Mouse (Mus musculus): ENCODE data around the gene Aqp7. TPM values are rescaled to one million over a fixed set of nuclear protein-coding genes. Genes with fewer than 3 reads are reported as not detected.

The Aqp7 gene
- polyA plus RNA-seq, 1 experiment: 21.5 TPM

DNA sequence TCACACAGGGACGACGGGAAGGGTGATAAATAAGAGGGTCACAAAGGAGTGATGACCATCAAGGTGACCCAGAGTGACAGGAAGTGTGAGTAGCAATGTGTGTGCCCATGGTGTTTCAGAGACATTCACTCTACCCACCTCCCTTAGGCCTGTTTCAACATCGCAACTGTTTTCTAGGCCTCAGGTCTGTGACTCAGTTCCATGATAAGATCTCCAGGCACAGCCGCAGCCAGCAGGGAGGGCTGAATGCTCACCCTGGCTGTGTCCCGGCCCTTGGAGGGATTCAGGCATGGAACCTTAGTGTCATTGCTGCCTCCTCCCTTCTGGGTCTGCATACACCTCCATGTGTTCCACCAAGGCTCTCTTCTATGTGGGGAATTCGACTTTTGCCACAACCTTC is 30.8 kb upstream of the Aqp7 start:
- H3K4me1 ChIP-seq (ENCODE audit: control insufficient read depth, insufficient read depth, insufficient read length, low read length): no peaks in the 10 kb centered on the region
- H3K4me3 ChIP-seq (ENCODE audit: low read depth, low read length): no peak overlapping the region
- no peaks in the 10 kb centered on the region for H3K36me3 ChIP-seq (ENCODE audit: control insufficient read depth, insufficient read depth, low read length)
- no peaks in the 10 kb centered on the region for H3K27me3 ChIP-seq (ENCODE audit: control insufficient read depth, insufficient read depth, low read length)
- TF ChIP-seq CTCF (IDR thresholded peaks at IDR 0.05; ENCODE audit: extremely low read depth, insufficient read length, insufficient replicate concordance, low read depth, low read length) (no peak), POLR2A (IDR thresholded peaks at IDR 0.05; ENCODE audit: low read depth, low read length) (no peak)
- no peak overlapping the region for H3K27ac ChIP-seq (ENCODE audit: insufficient read depth, low read depth, low read length)
- 51% methylated on average over 6 of the region's 6 CpGs for WGBS

DNA sequence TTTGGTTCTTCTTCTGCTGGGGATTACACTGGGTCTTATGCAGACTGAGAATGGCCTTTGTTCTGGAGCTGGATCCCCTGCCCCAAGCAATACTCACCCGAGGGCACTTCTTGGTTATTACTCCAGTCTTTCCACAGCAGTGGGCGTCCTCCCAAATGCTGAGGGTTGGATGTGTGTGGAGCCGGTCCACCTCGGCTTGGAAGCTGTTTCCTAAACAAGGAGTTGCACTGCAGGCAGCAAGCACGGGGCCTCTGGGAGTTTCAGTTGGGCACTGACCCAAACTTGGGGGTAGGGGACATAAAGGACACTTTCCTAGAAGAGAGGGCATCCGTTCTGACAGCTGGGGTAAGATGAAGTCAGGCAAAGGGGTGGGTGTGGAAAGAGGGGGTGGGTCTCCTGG is 26.5 kb upstream of the Aqp7 start:
- Histone ChIP-seq H3K36me3 (ENCODE audit: control insufficient read depth, insufficient read depth, low read length) (no peaks in the 10 kb centered on the region), H3K27ac (ENCODE audit: insufficient read depth, low read depth, low read length) (no peak overlapping the region), H3K4me3 (ENCODE audit: low read depth, low read length) (no peak overlapping the region), H3K27me3 (ENCODE audit: control insufficient read depth, insufficient read depth, low read length) (no peaks in the 10 kb centered on the region), H3K4me1 (ENCODE audit: control insufficient read depth, insufficient read depth, insufficient read length, low read length) (no peaks in the 10 kb centered on the region)
- TF ChIP-seq POLR2A (IDR thresholded peaks at IDR 0.05; ENCODE audit: low read depth, low read length) (no peak), CTCF (IDR thresholded peaks at IDR 0.05; ENCODE audit: extremely low read depth, insufficient read length, insufficient replicate concordance, low read depth, low read length) (no peak)
- WGBS: 65% methylated on average over 6 of the region's 6 CpGs

DNA sequence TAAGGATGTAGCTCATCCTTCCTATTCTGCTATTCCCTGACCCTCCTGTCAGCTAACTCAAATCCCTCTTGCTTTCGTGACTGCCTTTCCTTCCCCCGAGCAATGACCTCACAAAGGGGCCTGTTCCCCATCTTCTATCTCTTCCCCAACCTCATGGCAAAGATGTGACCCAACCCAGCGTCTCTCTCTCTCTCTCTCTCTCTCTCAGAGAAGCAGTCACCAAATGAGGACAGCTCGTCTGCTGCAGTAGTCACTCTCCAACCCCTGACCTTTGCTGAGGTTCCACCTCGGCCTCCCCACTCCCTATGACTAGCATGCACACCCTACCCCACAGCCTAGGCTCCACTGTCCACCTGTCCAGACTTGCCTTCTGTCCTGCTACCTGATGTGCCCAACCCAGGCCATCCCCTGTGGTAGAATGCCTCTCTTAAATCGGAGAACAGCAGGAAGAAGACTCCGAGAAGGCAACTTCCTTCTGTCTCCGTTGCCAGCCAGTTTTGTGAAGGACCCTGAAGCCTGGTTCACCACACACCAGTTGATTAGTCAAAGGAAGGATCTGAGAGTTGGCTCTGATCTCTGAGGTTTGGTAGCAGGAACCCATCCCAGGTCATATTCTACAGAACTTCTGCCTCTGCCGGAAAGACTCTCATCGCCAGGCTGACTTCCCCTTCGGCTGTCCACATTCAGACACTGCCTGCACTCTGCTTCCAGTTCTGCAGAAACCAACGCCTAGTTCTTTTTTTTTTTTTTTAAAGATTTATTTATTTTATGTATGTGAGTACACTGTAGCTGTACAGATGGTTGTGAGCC is 25.3 kb upstream of the Aqp7 start:
- Histone ChIP-seq H3K4me3 (ENCODE audit: low read depth, low read length) (no peak overlapping the region), H3K4me1 (ENCODE audit: control insufficient read depth, insufficient read depth, insufficient read length, low read length) (no peaks in the 10 kb centered on the region), H3K27me3 (ENCODE audit: control insufficient read depth, insufficient read depth, low read length) (no peaks in the 10 kb centered on the region), H3K36me3 (ENCODE audit: control insufficient read depth, insufficient read depth, low read length) (no peaks in the 10 kb centered on the region), H3K27ac (ENCODE audit: insufficient read depth, low read depth, low read length) (no peak overlapping the region)
- TF ChIP-seq POLR2A (IDR thresholded peaks at IDR 0.05; ENCODE audit: low read depth, low read length) (no peak), CTCF (IDR thresholded peaks at IDR 0.05; ENCODE audit: extremely low read depth, insufficient read length, insufficient replicate concordance, low read depth, low read length) (no peak)
- WGBS: 61% methylated on average over 12 of the region's 12 CpGs

DNA sequence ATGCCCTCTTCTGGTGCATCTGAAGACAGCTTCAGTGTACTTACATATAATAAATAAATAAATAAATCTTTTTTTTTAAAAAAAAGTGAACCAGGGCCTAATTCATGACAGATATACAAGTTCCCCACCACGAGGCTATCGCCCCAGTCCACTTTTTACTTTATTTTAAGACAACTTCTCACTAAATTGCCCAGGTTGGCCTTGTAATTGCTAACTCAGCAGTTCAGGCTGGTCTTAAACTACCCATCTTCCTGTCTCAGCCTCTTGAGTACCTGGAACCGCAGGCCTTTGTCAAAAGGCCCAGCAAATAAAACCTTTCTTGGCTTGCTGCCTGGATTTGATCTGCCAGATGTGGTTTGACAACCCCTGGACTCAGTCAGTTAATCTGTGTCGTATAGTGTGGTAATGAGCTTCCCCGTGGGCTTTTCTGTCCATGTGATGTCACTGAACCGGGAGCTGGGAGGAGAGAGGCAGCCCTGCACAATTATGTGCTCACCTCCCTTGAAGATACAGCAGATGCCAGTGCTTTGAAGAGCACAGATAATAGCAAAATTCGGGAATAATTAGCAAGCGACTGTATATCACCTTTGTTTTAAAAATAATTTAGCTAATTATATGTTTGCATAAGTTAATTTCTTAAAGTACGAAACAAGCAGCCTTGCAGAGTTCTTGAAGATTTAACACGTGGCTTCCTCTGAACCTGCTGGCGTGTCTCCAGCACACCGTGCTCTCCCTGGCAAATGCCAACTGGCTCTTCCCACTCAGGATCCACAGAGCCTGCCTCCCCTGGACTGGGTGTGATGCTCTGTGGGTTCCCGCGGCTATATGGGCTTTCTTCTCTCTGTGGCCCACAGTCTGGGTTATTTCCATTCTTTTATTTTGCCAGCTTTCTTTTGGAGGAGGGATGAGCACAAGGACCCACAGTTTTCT is 23.8 kb upstream of the Aqp7 start:
- Histone ChIP-seq H3K27me3 (ENCODE audit: control insufficient read depth, insufficient read depth, low read length) (no peaks in the 10 kb centered on the region), H3K4me1 (ENCODE audit: control insufficient read depth, insufficient read depth, insufficient read length, low read length) (no peaks in the 10 kb centered on the region), H3K4me3 (ENCODE audit: low read depth, low read length) (no peak overlapping the region), H3K36me3 (ENCODE audit: control insufficient read depth, insufficient read depth, low read length) (no peaks in the 10 kb centered on the region), H3K27ac (ENCODE audit: insufficient read depth, low read depth, low read length) (no peak overlapping the region)
- WGBS: 58% methylated on average over 14 of the region's 14 CpGs
- TF ChIP-seq POLR2A (IDR thresholded peaks at IDR 0.05; ENCODE audit: low read depth, low read length) (no peak), CTCF (IDR thresholded peaks at IDR 0.05; ENCODE audit: extremely low read depth, insufficient read length, insufficient replicate concordance, low read depth, low read length) (no peak)

DNA sequence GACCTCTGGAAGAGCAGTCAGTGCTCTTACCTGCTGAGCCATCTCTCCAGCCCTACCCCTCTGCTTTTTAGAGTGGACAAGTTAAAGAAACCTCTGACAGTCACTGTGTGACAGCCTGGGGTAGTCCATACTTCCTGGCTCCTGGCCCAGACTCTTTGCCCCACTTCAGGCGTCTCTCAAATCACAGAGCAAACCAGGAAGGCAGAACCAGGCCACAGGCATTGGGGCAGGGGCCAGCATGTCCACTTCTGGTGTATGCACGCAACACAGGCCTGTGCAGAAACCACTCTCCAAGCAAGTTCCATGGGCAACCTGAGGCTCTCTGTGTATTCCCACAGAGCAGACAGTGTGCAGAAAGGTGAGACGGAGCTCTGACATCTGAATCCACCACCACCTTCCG is 17.3 kb upstream of the Aqp7 start:
- WGBS: 82% methylated on average over 4 of the region's 4 CpGs

DNA sequence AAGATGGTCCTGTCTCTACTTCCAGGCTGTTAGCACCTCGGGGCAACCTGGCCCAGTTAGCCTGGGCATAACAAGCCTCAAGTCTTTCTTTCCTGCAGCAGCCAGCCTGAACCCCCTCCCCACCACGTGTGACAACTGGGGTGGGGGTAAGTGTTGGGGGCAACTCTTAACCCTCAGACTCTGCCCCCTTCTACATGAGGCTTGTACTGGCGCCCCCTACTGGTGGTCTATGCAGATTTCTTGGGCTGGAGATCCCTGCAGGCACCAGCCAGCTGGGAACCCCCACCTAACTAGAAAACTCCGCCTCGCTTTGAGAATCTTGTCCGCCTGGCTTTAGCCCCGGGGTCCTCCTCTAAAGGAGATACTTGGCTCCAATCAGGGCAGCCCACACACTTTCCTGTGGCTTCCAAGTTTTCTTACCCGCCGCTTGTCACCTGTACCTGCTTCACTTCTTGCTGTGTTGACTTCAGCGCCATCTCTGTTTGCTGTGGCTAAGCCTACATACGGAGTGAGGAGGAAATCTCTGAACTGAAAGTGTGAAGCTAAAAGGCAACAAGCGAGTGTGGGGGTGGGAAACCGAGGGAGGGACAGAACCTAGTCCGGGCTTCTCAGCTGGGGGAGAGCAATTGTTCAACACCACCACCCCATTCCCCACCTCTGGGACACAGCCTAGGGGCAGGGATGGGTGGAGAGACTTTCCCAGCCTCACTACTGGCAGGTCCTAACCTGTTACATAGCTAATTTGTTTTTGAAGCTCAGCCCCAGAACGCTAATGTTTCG is 16.1 kb upstream of the Aqp7 start:
- Histone ChIP-seq H3K27me3 (ENCODE audit: control insufficient read depth, insufficient read depth, low read length) (no peaks in the 10 kb centered on the region), H3K4me1 (ENCODE audit: control insufficient read depth, insufficient read depth, insufficient read length, low read length) (no peaks in the 10 kb centered on the region), H3K27ac (ENCODE audit: insufficient read depth, low read depth, low read length) (no peak overlapping the region), H3K4me3 (ENCODE audit: low read depth, low read length) (peak overlapping the region; percentile 31; the same call in 1 of the 2 replicates), H3K36me3 (ENCODE audit: control insufficient read depth, insufficient read depth, low read length) (no peaks in the 10 kb centered on the region)
- peak; percentile 68; the same call in 1 of the 2 replicates for TF ChIP-seq CTCF (IDR thresholded peaks at IDR 0.05; ENCODE audit: extremely low read depth, insufficient read length, insufficient replicate concordance, low read depth, low read length)
- no peak for TF ChIP-seq POLR2A (IDR thresholded peaks at IDR 0.05; ENCODE audit: low read depth, low read length)
- WGBS: 17% methylated on average over 16 of the region's 16 CpGs

More for the DNA sequence above, 17.3 kb upstream of the Aqp7 start:
- no peaks in the 10 kb centered on the region for H3K27me3 ChIP-seq (ENCODE audit: control insufficient read depth, insufficient read depth, low read length)
- no peak overlapping the region for H3K4me3 ChIP-seq (ENCODE audit: low read depth, low read length)
- no peak overlapping the region for H3K27ac ChIP-seq (ENCODE audit: insufficient read depth, low read depth, low read length)
- H3K4me1 ChIP-seq (ENCODE audit: control insufficient read depth, insufficient read depth, insufficient read length, low read length): no peaks in the 10 kb centered on the region
- H3K36me3 ChIP-seq (ENCODE audit: control insufficient read depth, insufficient read depth, low read length): no peaks in the 10 kb centered on the region
- TF ChIP-seq CTCF (IDR thresholded peaks at IDR 0.05; ENCODE audit: extremely low read depth, insufficient read length, insufficient replicate concordance, low read depth, low read length): no peak
- no peak for TF ChIP-seq POLR2A (IDR thresholded peaks at IDR 0.05; ENCODE audit: low read depth, low read length)
